Mouse (Mus musculus) intestine, embryonic 15.5 days (tissue): ENCODE measurements around the gene Nhsl1. TPM values are rescaled to one million over a fixed set of nuclear protein-coding genes. Genes with fewer than 3 reads are reported as not detected.
"Not testable (repeated sequence)": the region's sequence is repeated elsewhere in the genome, so short reads cannot be mapped to it uniquely, and the experiment has no call there.

Source experiments
- ATAC-seq: fragments of 200-750 bp; cut with Nextera tagmentation; 2 replicates; pipeline ENCODE4 v1.8.0; 2017; ENCODE audit warnings: moderate TSS enrichment, moderate library complexity
- H3K27ac ChIP-seq: fragments of 300-500 bp; sonication (generic); 2 replicates; pipeline ENCODE4 v1.5.1; 2015; ENCODE audit warnings: mild to moderate bottlenecking, inconsistent platforms
- H3K27me3 ChIP-seq: fragments of 300-500 bp; sonication (generic); replicated peaks from 2 replicates; pipeline ENCODE4 v1.6.1; 2015; ENCODE audit warnings: inconsistent platforms
- H3K36me3 ChIP-seq: fragments of 300-500 bp; sonication (generic); 2 replicates; pipeline ENCODE4 v1.6.1; 2015; ENCODE audit warnings: inconsistent platforms
- H3K4me1 ChIP-seq: fragments of 300-500 bp; sonication (generic); replicated peaks from 2 replicates; pipeline ENCODE4 v1.6.1; 2015; ENCODE audit warnings: inconsistent platforms
- H3K4me2 ChIP-seq: fragments of 300-500 bp; sonication (generic); replicated peaks from 2 replicates; pipeline ENCODE4 v1.6.1; 2015; ENCODE audit warnings: mild to moderate bottlenecking, inconsistent platforms
- H3K4me3 ChIP-seq: fragments of 300-500 bp; sonication (generic); replicated peaks from 2 replicates; pipeline ENCODE4 v1.5.1; 2015; ENCODE audit warnings: inconsistent platforms
- H3K9ac ChIP-seq: fragments of 300-500 bp; sonication (generic); 2 replicates; pipeline ENCODE4 v1.6.1; 2015; ENCODE audit warnings: inconsistent platforms
- H3K9me3 ChIP-seq: fragments of 300-500 bp; sonication (generic); 2 replicates; pipeline ENCODE4 v1.6.1; 2016; ENCODE audit warnings: inconsistent platforms
- WGBS: fragments of 180-500 bp; shearing (Covaris S2); methylation state at CpG from one replicate; pipeline ENCODE4 v1.1.7; 2015; 5-methylcytosine and 5-hydroxymethylcytosine counted together
- polyA plus RNA-seq: library from polyadenylated mRNA; unstranded; fragments of >200 nt; fragmentation: Nextera tagmentation; extraction: Ambion mirVana; gene quantifications from 2 replicates; pipeline ENCODE4 v1.2.1, GENCODE M21; 2015

Gene Nhsl1
- polyA plus RNA-seq, 1 experiment from 2014 or later, result 10.0 TPM

DNA sequence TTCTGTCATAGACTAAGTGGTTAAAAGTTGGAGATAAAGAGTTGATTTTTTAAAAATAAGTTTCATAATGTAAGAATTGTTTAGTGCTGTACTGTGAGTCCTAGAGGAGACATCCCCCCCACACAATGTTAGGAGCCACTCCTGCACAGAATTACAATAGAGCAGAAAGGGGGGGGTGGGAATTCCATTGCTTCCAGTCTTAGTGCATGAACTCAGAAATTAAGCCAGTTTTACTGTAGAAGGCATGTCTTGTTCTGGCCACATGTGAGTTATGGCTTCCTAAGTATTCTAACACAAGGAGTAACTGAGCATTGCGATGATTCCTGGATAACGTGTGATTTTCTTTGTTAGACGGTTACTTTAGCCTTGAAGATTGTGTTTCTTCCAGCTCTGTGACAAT lies 112.8 kb downstream of the Nhsl1 start:
- H3K27ac ChIP-seq, result no peak overlapping the region
- 57% methylated on average over 3 of the region's 3 CpGs for WGBS
- H3K36me3 ChIP-seq, result no peaks in the 10 kb centered on the region
- H3K4me2 ChIP-seq, result peak overlapping the region; percentile 26; the same call in 1 of the 2 replicates
- no peak overlapping the region for H3K4me3 ChIP-seq
- H3K9ac ChIP-seq, result no peak overlapping the region
- no peaks in the 10 kb centered on the region for H3K27me3 ChIP-seq
- no peak for ATAC-seq
- peaks cover 7% of the 10 kb centered on the region for H3K4me1 ChIP-seq
- no peaks in the 10 kb centered on the region; the same call in 1 of the 2 replicates for H3K9me3 ChIP-seq

DNA sequence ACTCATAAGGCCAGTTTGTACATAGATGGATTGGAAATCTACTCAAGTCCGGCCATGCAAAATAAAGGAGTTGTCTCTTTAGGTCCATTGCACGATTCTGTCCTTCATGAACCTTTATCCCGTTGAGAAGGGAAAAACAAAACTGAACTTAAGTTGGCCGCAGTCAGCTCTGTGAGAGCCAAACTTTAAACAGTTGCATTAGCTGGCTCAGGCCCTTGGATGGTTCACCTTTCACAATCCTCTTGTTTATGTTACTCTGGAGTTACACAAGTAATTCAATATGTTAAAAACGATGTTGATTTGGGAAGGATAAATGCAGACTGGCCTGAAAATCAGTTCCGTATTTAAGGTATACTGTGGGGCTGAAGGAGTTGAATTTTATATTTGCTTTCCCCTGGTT lies 116.7 kb downstream of the Nhsl1 start:
- Histone ChIP-seq H3K36me3 (no peaks in the 10 kb centered on the region), H3K4me3 (no peak overlapping the region), H3K27me3 (no peaks in the 10 kb centered on the region), H3K4me2 (no peak overlapping the region), H3K27ac (no peak overlapping the region), H3K9ac (no peak overlapping the region), H3K9me3 (no peaks in the 10 kb centered on the region), H3K4me1 (peaks cover 7% of the 10 kb centered on the region)
- 57% methylated on average over 6 of the region's 6 CpGs for WGBS
- no peak for ATAC-seq

DNA sequence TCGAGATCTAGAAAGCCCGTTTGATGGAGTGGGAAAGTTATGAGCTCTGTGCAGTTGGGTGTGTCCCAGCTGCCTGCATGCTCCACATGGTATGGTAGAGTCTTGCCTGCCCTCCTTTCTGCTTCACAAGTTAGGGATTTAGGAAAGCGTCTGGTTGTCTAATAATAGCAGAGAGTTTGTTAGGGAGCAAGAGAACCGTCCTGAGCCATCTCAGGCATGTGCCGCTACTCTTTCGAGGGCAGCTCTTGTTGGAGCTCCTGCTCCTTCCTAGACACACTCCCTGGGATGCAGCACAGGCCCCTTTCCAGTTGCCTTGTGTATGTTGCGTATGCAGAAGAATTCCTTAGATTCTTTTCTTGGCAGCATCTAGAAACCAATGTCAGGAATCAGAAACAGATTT lies 117.2 kb downstream of the Nhsl1 start:
- peaks cover 7% of the 10 kb centered on the region for H3K4me1 ChIP-seq
- H3K36me3 ChIP-seq, result no peaks in the 10 kb centered on the region
- no peak overlapping the region for H3K9ac ChIP-seq
- H3K27ac ChIP-seq, result peak overlapping the region; percentile 24
- no peak overlapping the region for H3K4me3 ChIP-seq
- H3K4me2 ChIP-seq, result no peak overlapping the region
- H3K27me3 ChIP-seq, result no peaks in the 10 kb centered on the region
- WGBS, result 32% methylated on average over 7 of the region's 7 CpGs
- ATAC-seq, result no peak
- no peaks in the 10 kb centered on the region for H3K9me3 ChIP-seq

DNA sequence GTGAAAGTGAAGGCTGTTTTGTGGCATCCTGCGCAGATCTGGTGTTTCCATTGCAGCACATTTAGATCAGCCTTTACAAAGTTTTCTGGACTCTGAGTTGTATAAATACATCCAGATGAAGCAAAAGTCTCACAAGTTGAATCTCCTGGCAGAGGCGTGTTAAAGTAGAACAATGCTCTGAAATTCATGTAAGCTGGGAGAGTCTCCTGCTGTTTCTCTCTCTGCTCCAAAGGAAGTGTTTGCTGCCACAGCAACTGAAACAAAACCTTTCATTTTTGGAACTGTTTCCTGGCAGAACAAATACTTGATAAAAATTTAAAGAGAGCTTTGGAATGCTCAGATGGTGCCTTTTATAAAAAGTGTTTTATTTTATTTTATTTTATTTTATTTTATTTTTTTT lies 118.8 kb downstream of the Nhsl1 start:
- Histone ChIP-seq H3K27me3 (no peaks in the 10 kb centered on the region), H3K9ac (no peak overlapping the region), H3K4me3 (no peak overlapping the region), H3K9me3 (no peaks in the 10 kb centered on the region), H3K4me2 (no peak overlapping the region), H3K27ac (no peak overlapping the region), H3K4me1 (peaks cover 7% of the 10 kb centered on the region), H3K36me3 (no peaks in the 10 kb centered on the region)
- WGBS, result 69% methylated on average over 2 of the region's 2 CpGs
- ATAC-seq, result no peak

DNA sequence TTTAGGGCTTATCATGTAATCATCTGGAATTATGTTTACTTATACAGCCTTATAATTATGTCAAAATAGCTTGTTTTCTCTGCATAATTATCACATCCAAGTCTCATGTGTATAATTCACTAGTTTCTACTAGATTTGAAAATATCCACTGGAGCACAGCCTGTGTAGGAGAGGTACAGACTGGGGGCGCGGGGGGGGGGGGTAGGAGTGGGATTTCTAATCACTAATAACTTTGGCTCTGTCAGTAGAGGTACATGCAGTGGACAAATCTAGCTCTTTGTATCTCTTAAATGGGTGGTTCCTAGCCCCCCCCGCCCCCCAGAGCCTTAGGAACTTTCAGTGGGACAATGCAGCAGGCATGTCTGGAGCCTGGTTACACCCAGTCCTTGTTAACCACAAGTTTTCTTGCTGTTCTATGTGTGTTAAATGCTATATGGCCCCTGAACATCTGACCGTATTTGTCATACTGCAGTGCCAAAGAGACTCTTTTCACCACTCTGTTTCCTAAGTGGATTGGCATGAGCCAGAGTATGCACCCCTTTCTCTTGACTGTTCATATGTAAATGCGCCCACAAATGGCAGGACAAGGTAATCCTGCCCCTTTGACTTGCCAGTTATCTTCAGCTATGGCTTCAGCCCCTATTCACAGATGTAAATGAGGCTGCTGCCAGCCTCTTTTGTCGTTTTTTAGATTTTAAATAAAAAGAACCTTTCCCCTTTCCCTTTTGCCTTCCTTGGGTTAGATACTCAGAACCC lies 127.0 kb downstream of the Nhsl1 start:
- ATAC-seq, result no peak
- H3K27me3 ChIP-seq, result no peaks in the 10 kb centered on the region
- H3K4me2 ChIP-seq, result no peak overlapping the region
- 53% methylated on average over 6 of the region's 6 CpGs for WGBS
- no peaks in the 10 kb centered on the region for H3K36me3 ChIP-seq
- H3K4me1 ChIP-seq, result peaks cover 11% of the 10 kb centered on the region; the same call in 1 of the 2 replicates
- H3K9me3 ChIP-seq, result no peaks in the 10 kb centered on the region
- no peak overlapping the region for H3K4me3 ChIP-seq
- H3K9ac ChIP-seq, result no peak overlapping the region
- H3K27ac ChIP-seq, result no peak overlapping the region

DNA sequence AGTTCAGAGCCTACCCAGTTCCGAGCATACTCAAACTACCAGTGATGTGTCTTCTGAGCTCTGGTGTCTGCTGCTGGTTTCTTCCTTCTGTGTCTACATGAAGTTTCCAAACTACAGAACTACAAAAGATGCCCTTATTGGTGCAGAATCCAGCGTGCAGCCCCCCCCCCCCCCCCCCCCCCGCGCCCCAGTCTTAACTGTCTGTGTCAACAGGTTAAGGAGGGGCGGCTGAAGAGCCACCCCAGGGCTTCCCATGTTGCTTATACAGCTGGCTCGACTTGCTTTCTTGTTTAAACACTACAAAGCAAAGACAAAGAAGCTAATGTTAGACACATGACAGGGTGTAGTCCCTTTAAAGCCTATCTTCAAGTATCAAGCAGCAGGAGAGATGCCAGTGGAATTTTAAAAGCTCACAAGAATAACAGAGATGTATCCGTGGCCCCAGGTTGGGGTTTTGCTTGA lies 127.6 kb downstream of the Nhsl1 start:
- Histone ChIP-seq H3K27ac (no peak overlapping the region), H3K4me2 (no peak overlapping the region), H3K9me3 (no peaks in the 10 kb centered on the region), H3K4me1 (peaks cover 11% of the 10 kb centered on the region; the same call in 1 of the 2 replicates), H3K36me3 (no peaks in the 10 kb centered on the region), H3K9ac (no peak overlapping the region), H3K27me3 (no peaks in the 10 kb centered on the region), H3K4me3 (no peak overlapping the region)
- ATAC-seq, result peak; percentile 72
- 23% methylated on average over 5 of the region's 7 CpGs for WGBS

DNA sequence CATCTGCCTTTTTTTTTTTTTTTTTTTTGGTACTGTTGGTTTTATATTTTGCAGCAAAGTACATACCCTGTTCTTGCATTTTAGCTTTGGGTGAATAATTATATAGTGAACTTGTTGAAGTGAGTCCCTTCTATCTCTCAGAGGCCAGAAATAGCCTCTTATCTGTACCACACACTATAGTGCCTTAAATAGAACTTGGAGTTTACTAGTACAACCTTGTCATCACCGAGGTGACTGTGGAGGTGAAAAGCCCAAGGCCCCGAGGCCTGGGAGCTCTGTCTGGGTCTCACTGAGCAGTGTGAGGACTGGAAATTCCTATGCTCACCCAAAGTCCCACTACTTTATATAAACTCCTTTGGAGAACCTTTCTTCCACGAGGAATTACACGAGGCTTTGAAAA lies 128.5 kb downstream of the Nhsl1 start:
- WGBS, result 46% methylated on average over 4 of the region's 4 CpGs
- H3K27me3 ChIP-seq, result no peaks in the 10 kb centered on the region
- peaks cover 11% of the 10 kb centered on the region; the same call in 1 of the 2 replicates for H3K4me1 ChIP-seq
- no peak overlapping the region for H3K4me2 ChIP-seq
- H3K9me3 ChIP-seq, result no peaks in the 10 kb centered on the region
- 0 out of 2 replicates have a peak, but pooled peaks have one; percentile 31 for ATAC-seq
- H3K9ac ChIP-seq, result no peak overlapping the region
- H3K27ac ChIP-seq, result no peak overlapping the region
- H3K4me3 ChIP-seq, result no peak overlapping the region
- H3K36me3 ChIP-seq, result no peaks in the 10 kb centered on the region

DNA sequence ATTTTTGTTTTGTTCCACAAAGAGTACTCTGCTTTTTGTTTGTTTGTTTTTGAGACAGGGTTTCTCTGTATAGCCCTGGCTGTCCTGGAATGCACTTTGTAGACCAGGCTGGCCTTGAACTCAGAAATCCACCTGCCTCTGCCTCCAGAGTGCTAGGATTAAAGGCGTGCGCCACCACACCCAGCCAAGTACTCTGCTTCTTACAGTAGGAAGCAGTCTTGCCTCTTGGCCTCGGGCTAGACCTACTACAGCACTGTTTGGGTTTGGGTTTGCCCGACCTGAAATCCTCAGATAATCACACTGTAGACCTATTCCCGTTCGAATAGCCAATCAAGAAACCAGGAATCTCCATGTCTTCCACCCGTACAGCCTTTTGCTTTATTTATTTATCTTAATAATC lies 130.1 kb downstream of the Nhsl1 start:
- H3K9me3 ChIP-seq, H3K4me2 ChIP-seq, H3K4me3 ChIP-seq, ATAC-seq, H3K27me3 ChIP-seq, H3K36me3 ChIP-seq, H3K27ac ChIP-seq, H3K9ac ChIP-seq: not testable (repeated sequence)
- WGBS, result 86% methylated on average over 7 of the region's 7 CpGs
- H3K4me1 ChIP-seq, result peaks cover 14% of the 10 kb centered on the region; the same call in 1 of the 2 replicates

DNA sequence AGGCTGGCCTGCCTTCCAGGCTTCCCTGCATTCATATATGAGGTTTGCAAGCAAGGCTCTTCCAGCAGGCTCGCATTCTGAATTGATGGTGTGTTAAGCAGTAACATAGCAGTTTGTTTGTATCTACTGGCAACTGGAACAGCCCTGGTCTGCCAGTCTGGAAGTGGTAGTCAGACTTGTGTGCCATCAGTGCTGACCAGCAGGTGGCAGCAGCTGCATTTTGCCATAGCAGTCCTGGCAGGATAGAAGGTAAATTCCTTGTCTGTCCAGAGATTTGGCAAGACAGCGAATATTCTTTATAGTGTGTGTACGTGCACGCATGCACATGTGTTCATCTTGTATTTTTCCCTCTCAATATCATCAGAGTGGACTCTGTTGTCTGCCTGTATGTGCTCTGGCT lies 134.6 kb downstream of the Nhsl1 start:
- no peak overlapping the region for H3K9ac ChIP-seq
- 14% methylated on average over 4 of the region's 4 CpGs for WGBS
- ATAC-seq, result peak; percentile 75
- H3K4me2 ChIP-seq, result no peak overlapping the region
- no peaks in the 10 kb centered on the region for H3K9me3 ChIP-seq
- no peaks in the 10 kb centered on the region for H3K27me3 ChIP-seq
- no peaks in the 10 kb centered on the region for H3K36me3 ChIP-seq
- H3K4me3 ChIP-seq, result no peak overlapping the region
- H3K4me1 ChIP-seq, result peaks cover 6% of the 10 kb centered on the region; the same call in 1 of the 2 replicates
- no peak overlapping the region for H3K27ac ChIP-seq

DNA sequence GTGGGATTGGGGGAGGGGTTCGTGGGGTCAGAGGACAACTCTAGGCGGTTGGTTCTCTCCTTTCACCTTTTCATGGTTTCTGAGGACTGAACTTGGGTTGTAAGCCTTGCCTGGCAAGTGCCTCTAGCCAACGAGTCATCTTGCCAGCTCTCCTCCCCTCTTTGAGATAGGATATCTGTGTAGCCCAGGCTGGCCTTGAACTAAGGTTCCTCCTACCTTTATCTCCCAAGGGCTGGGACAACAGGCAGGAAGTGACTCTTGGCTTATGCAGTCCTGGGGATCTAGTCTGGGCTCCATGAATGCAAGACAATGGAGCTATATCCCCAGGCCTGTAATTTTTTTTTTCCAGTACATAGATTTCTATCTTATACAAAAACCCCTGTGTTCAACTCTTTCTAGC lies 135.4 kb downstream of the Nhsl1 start:
- WGBS, result 74% methylated on average over 3 of the region's 3 CpGs

DNA sequence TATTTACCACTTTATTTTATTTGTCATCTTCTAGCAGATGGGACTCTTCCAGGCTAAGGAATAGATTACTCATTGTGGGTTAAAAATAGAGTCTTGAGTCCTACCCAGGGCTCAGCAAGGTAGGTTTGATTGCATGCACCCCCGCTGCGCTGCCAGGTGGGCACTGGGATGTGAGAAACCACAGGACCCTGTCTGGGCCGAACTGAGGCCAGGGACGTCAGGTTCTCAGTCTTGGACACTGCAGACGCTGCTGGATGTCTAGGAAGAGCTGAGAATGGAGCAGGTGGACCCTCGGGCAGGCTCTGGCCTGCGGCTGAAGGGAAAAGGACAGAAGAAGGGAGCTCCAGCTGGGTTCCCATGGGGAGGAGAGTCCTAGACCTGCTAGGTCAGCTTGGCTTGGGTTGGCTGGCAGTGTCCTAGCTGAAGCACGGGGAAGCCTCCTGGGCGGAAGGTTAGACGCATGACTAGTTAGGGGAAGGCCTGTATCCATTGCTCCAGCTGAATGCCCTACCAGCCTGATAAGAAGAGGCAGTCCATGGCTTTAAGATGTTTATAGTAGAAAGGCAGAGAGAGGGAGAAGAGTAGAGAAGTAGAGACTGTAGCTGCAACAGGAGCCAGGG lies 136.6 kb downstream of the Nhsl1 start:
- H3K27me3 ChIP-seq, result no peaks in the 10 kb centered on the region
- H3K27ac ChIP-seq, result no peak overlapping the region
- peaks cover 6% of the 10 kb centered on the region; the same call in 1 of the 2 replicates for H3K4me1 ChIP-seq
- H3K4me3 ChIP-seq, result no peak overlapping the region
- H3K9ac ChIP-seq, result no peak overlapping the region
- WGBS, result 94% methylated on average over 10 of the region's 10 CpGs
- no peak for ATAC-seq
- H3K36me3 ChIP-seq, result no peaks in the 10 kb centered on the region
- no peak overlapping the region for H3K4me2 ChIP-seq
- no peaks in the 10 kb centered on the region for H3K9me3 ChIP-seq

More for the DNA sequence above, 135.4 kb downstream of the Nhsl1 start:
- ATAC-seq, result 0 out of 2 replicates have a peak, but pooled peaks have one; percentile 16
- H3K4me2 ChIP-seq, result no peak overlapping the region
- H3K27ac ChIP-seq, result no peak overlapping the region
- H3K4me1 ChIP-seq, result peaks cover 6% of the 10 kb centered on the region; the same call in 1 of the 2 replicates
- no peak overlapping the region for H3K9ac ChIP-seq
- H3K4me3 ChIP-seq, result no peak overlapping the region
- no peaks in the 10 kb centered on the region for H3K36me3 ChIP-seq
- no peaks in the 10 kb centered on the region for H3K9me3 ChIP-seq
- H3K27me3 ChIP-seq, result no peaks in the 10 kb centered on the region

DNA sequence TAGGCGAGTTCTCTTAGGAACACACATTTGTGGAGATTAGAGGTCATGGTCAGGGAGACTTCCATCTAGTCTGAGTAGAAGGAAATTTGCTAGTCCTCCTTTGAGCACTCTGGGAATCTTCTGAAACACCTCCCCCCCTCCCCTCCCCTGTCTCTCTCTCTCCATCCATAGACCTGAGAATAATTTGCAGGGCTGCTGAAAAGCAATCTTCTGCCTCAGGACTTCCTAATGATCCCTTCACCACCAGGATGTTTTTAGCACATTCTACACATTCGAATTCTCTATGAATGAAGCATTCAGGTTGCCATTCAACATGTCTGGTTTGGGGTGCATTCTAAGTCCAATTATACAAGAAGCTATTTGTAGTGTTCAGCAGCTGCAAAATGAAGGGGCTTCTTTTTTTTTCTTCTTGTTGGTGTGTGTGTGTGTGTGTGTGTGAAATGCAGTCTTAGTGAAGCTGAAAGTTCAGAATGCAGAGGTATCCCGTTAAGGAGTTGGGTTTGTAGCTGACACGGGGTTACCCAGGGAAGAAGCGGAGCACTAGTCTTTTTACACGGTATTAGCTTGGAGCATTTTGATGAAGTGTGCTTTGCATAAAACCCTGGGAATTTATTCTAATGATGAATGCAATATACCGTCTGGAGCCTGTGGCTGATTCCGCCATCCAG lies 139.2 kb downstream of the Nhsl1 start:
- Histone ChIP-seq H3K4me2 (no peak overlapping the region), H3K4me1 (peaks cover 6% of the 10 kb centered on the region; the same call in 1 of the 2 replicates), H3K27me3 (no peaks in the 10 kb centered on the region), H3K36me3 (no peaks in the 10 kb centered on the region), H3K27ac (no peak overlapping the region), H3K9ac (no peak overlapping the region), H3K9me3 (no peaks in the 10 kb centered on the region), H3K4me3 (no peak overlapping the region)
- no peak for ATAC-seq
- WGBS, result 76% methylated on average over 8 of the region's 8 CpGs
